Mouse (Mus musculus): ENCODE measurements around the gene Wars2.

Gene Wars2

DNA sequence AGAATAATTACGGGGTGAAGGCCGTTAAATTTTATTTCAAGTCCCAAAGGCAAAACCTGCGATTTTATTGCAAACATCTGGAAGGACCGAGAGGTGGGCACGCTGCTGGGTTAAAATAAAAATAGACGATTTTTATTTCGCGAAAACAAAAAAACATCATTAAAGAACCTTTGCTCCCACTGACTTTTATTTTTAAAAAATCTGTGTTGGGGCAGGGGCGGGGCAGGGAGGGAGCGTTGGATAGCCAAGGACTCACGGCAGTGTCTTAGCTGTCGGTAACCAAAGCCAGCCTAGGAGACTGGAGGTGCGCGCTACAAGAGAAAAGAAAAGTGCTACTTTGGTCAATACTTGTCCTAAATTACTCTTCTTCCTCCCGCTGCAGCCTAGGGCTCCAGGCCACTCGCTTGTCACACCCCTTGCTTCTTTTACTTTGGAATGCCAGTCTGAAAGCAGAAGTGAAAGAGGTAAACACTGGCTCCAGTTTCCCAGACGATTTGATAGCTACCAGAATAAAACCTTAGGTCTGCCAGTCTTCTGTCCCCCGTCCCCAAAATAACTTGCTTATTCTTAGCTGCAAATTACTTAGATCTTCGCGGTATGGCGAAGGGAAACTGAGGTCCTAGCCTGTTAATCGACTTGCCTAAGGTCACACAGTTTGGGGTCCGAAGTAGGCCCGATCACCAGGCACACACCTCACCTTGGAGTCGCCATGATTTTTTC is 108.1 kb downstream of the Wars2 start:
- no peak for DNase-seq (ENCODE audit: low spot score)

GRCm38 (mm10) chr3:99249551-99249870 is 108.6 kb downstream of the Wars2 start:
- DNase-seq (ENCODE audit: low spot score): no peak

GRCm38 (mm10) chr3:99249906-99250305 is 109.0 kb downstream of the Wars2 start:
- DNase-seq (ENCODE audit: low spot score): no peak

GRCm38 (mm10) chr3:99251271-99252165 is 110.7 kb downstream of the Wars2 start:
- DNase-seq (ENCODE audit: low spot score): no peak

- DNase-seq (ENCODE audit: low spot score): no peak
Measured at GRCm38 (mm10) chr3:99252461-99253091, 111.7 kb downstream of the Wars2 start.

- DNase-seq (ENCODE audit: low spot score): no peak
Measured at GRCm38 (mm10) chr3:99253092-99253488, 112.2 kb downstream of the Wars2 start.

GRCm38 (mm10) chr3:99253497-99254451 is 112.9 kb downstream of the Wars2 start:
- DNase-seq (ENCODE audit: low spot score): peak; percentile 27

GRCm38 (mm10) chr3:99254559-99255151 is 113.8 kb downstream of the Wars2 start:
- no peak for DNase-seq (ENCODE audit: low spot score)

DNA sequence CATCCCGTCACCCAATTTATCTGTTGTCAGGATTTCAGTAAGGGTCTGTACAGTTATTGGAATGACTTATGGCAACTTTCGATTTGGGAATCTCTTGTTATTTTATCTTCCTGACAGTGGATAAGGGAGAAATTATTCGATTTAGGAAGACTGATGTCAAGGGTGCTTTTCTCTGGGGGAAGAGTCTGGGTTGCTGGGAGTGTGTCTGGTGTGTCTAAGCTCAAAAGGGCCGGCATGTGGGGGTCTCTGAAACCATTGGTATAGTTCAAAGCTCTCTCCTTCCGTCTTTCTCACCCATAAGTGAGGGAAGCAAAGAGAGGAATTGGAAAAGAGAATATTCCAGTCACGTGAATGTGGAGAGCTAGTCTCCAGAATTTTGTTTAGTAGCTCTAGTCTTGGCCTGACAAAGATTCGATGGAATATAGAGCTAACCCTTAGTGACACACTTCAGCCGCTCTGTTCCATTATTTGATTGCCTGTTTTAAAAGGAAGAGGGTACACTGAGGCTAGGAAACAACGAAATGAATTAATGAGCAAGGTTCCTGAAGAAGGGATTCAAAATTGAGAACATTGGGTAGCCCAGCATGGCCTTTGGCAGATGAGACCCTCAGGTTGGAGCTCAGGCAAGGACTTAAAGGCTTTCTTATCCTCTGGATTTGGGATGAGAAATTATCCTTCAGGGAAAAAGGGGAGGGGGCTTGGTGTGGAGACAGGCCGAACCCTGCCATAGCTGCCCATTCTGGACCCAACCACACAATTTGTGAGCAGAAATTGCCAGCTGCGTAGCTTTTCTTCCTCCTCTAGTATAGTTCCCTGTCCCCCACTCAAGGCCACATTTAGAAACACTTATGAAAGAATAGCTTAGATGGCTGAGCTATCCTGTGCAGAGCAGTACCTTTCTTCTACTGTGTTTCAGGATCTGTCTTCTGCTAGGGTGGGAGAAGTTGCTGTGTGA is 114.8 kb downstream of the Wars2 start:
- no peak for DNase-seq (ENCODE audit: low spot score)

GRCm38 (mm10) chr3:99256366-99256750 is 115.5 kb downstream of the Wars2 start:
- no peak for DNase-seq (ENCODE audit: low spot score)

DNA sequence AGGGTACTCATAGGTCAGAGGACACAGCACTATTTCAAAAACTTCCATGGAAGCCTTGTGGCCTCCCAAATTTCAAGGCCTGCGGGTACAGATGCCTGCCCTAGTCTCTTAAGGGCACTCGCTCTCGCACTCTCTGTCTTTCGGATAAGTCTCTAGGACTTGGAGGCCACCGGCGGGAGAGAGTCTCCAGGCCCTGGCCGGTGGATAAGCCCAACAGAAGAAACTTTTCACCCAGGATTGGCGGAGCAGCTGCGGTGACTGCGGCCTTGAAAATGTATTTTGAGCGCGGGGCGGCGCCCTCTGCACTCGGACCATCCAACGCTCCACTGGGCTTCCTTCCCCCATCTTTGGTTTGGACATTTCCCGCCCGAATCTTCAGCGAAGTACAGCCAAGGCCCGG is 115.9 kb downstream of the Wars2 start:
- DNase-seq (ENCODE audit: low spot score): no peak

- no peak for DNase-seq (ENCODE audit: low spot score)
Measured at GRCm38 (mm10) chr3:99257586-99258577, 117.0 kb downstream of the Wars2 start.

GRCm38 (mm10) chr3:99259741-99260270 is 118.9 kb downstream of the Wars2 start:
- no peak for DNase-seq (ENCODE audit: low spot score)

DNA sequence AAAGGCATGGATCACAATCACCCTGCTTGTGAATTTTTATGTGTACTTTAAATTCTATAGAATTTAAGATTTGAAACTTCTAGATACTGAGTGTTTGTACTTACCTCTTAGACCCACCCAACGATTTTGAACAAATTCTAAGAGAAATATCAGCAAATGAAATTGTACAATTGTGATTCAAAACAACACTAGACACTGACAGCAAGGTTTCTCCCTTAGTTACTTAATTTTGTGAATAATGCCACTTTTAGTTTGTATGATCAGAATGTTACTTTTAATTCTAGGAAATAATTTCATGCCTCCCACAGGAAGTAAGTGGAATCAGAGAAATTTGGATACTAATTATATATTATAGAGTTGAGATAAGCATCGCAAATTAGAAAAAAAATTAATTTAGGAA is 119.5 kb downstream of the Wars2 start:
- DNase-seq (ENCODE audit: low spot score): no peak

GRCm38 (mm10) chr3:99261371-99261791 is 120.5 kb downstream of the Wars2 start:
- no peak for DNase-seq (ENCODE audit: low spot score)

- DNase-seq (ENCODE audit: low spot score): no peak
Measured at GRCm38 (mm10) chr3:99261986-99262385, 121.1 kb downstream of the Wars2 start.

DNA sequence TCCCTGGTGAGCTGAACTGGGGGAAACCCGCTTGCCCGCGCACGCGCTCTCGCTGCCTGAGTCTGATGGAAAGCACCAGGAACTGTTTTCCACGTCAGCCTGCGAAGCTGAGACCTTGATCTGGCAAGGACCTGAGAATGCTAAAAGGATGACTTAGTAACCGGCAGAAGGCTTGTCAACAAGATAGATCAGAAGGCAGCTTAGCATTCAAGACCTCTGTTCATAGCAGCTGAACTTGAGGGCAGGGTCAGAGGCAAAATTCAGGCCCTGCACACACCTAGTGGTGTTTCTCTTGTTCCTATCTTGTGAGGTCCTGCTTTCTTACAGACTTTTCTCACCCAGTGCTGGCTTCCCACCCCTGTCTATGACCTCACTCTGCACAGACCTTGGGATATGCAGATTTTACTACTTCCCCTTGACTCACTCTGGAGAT is 122.6 kb downstream of the Wars2 start:
- no peak for DNase-seq (ENCODE audit: low spot score)

DNA sequence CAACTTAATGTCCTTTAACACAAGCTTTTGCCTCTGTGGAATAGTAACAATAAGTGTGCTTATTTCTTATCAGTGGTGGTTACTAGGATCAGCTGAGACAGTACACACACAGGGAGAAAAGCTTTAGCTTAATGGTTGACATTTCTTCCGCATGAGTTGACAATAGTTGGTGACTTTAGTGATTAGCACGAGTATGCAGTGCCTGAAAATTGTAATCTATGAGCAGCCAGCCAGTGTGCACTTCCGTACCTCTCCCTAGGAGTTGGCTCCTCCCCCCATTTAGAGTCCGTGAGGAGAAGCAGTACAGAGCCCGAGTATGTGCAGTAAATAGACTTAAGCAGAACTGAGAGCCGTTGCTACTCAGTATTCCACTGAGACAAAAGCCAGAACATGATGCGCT is 123.8 kb downstream of the Wars2 start:
- no peak for DNase-seq (ENCODE audit: low spot score)

Data from urinary bladder, postnatal 25 days (tissue).